Mouse (Mus musculus): Measurements from ENCODE around the gene Fndc3b. TPM values are rescaled to one million over a fixed set of nuclear protein-coding genes. Genes with fewer than 3 reads are reported as not detected.

The Fndc3b gene
- total and polyA plus RNA-seq, 2 experiments from 2014 or later = 16.4 to 57.1 TPM

DNA sequence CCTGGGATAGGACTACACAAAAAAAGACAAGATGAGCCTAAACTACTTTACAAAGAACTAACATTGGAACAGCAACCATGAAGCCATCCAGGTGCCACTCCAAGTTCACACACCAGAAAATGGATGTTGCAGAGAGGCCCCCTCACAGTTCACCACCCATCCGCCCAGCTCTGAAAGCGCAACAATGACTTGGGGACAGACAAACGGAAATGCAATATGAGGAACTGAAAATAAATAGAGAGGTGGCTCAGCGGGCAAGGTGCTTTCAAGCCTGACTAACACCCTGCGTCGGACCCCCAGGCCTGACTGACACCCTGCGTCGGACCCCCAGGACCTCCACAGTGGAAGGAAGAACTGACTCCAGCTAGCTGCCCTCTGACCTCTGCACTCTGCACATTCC is 131.9 kb downstream of the Fndc3b start:
- 86% methylated on average over 8 of the region's 8 CpGs for WGBS
- no peak overlapping the region for H3K4me2 ChIP-seq (ENCODE audit: low read depth, low read length)
- no peaks in the 10 kb centered on the region for H3K27me3 ChIP-seq (ENCODE audit: control insufficient read depth, insufficient read depth, low read length)
- peaks cover 24% of the 10 kb centered on the region for H3K4me1 ChIP-seq (ENCODE audit: control insufficient read depth, insufficient read depth)
- no peaks in the 10 kb centered on the region for H3K9me3 ChIP-seq (replicated peaks; ENCODE audit: control insufficient read depth, low read length)
- ATAC-seq (ENCODE audit: insufficient read depth, low read depth) (no peak), DNase-seq (ENCODE audit: low spot score) (no peak)
- no peak overlapping the region for H3K27ac ChIP-seq (ENCODE audit: low read depth)
- H3K4me3 ChIP-seq (ENCODE audit: low read depth, low read length) = no peak overlapping the region
- TF ChIP-seq EP300 (IDR thresholded peaks at IDR 0.05; ENCODE audit: low read depth) = no peak
- TF ChIP-seq CTCF (IDR thresholded peaks at IDR 0.05; ENCODE audit: low read depth) = no peak
- no peaks in the 10 kb centered on the region for H3K36me3 ChIP-seq (replicated peaks; ENCODE audit: control insufficient read depth, insufficient read depth, low read length)
- H3K9ac ChIP-seq (replicated peaks; ENCODE audit: low read depth, low read length) = no peak overlapping the region

DNA sequence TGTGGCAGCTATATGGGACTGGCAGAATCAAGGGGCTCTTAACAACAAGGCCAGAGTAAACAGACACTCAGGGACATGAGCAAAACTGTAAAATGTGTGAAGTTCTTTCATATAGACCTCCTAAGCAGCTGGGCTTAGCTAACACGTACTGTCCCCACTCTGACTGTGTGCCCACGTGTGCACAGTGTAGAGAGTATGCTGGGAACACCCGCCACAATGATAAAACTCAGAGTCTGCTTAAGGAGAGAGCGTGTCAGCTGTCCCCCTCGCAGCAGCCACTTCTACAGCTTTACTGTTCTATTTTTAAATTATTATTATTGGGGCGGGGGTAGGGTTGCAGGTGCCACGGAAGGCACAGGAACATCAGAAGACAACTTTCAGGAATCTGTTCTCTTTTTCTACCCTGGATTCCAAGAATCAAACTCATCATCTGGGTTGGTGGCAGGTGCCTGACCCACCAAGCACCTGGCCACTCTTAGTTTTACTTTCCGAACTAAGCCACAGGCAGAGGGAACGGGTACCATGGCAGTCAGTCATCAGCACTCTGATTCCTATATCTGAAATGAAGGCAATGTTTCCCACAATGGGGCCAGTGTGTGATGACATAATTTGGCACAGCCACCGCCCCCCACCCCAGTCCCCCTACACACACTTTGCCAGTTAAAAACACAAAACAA is 133.6 kb downstream of the Fndc3b start:
- ATAC-seq (ENCODE audit: insufficient read depth, low read depth) = peak; percentile 88
- Histone ChIP-seq H3K27ac (ENCODE audit: low read depth) (peak overlapping the region; percentile 8; the same call in 1 of the 2 replicates), H3K4me1 (ENCODE audit: control insufficient read depth, insufficient read depth) (peaks cover 23% of the 10 kb centered on the region)

GRCm38 (mm10) chr3:27574241-27574640 is 136.9 kb downstream of the Fndc3b start:
- TF ChIP-seq CTCF (IDR thresholded peaks at IDR 0.05; ENCODE audit: low read depth) = no peak
- no peak for TF ChIP-seq EP300 (IDR thresholded peaks at IDR 0.05; ENCODE audit: low read depth)
- no peaks in the 10 kb centered on the region for H3K27me3 ChIP-seq (ENCODE audit: control insufficient read depth, insufficient read depth, low read length)
- no peaks in the 10 kb centered on the region for H3K9me3 ChIP-seq (replicated peaks; ENCODE audit: control insufficient read depth, low read length)
- DNase-seq (ENCODE audit: low spot score) (no peak), ATAC-seq (ENCODE audit: insufficient read depth, low read depth) (no peak)
- peaks cover 19% of the 10 kb centered on the region for H3K4me1 ChIP-seq (ENCODE audit: control insufficient read depth, insufficient read depth)
- no peak overlapping the region for H3K4me2 ChIP-seq (ENCODE audit: low read depth, low read length)
- no peak overlapping the region for H3K27ac ChIP-seq (ENCODE audit: low read depth)
- H3K4me3 ChIP-seq (ENCODE audit: low read depth, low read length) = no peak overlapping the region
- WGBS = 89% methylated on average over 9 of the region's 9 CpGs
- H3K36me3 ChIP-seq (replicated peaks; ENCODE audit: control insufficient read depth, insufficient read depth, low read length) = no peaks in the 10 kb centered on the region
- no peak overlapping the region for H3K9ac ChIP-seq (replicated peaks; ENCODE audit: low read depth, low read length)

More for the DNA sequence above, 133.6 kb downstream of the Fndc3b start:
- Histone ChIP-seq H3K4me3 (ENCODE audit: low read depth, low read length) (no peak overlapping the region), H3K4me2 (ENCODE audit: low read depth, low read length) (no peak overlapping the region), H3K9me3 (replicated peaks; ENCODE audit: control insufficient read depth, low read length) (no peaks in the 10 kb centered on the region), H3K36me3 (replicated peaks; ENCODE audit: control insufficient read depth, insufficient read depth, low read length) (no peaks in the 10 kb centered on the region), H3K9ac (replicated peaks; ENCODE audit: low read depth, low read length) (no peak overlapping the region), H3K27me3 (ENCODE audit: control insufficient read depth, insufficient read depth, low read length) (no peaks in the 10 kb centered on the region)
- TF ChIP-seq CTCF (IDR thresholded peaks at IDR 0.05; ENCODE audit: low read depth) (no peak), EP300 (IDR thresholded peaks at IDR 0.05; ENCODE audit: low read depth) (no peak)
- 36% methylated on average over 10 of the region's 10 CpGs for WGBS
- DNase-seq (ENCODE audit: low spot score) = peak; percentile 30

GRCm38 (mm10) chr3:27573458-27573857 is 137.6 kb downstream of the Fndc3b start:
- no peaks in the 10 kb centered on the region for H3K9me3 ChIP-seq (replicated peaks; ENCODE audit: control insufficient read depth, low read length)
- no peak overlapping the region for H3K27ac ChIP-seq (ENCODE audit: low read depth)
- H3K4me3 ChIP-seq (ENCODE audit: low read depth, low read length) = no peak overlapping the region
- ATAC-seq (ENCODE audit: insufficient read depth, low read depth) = no peak
- no peak overlapping the region for H3K9ac ChIP-seq (replicated peaks; ENCODE audit: low read depth, low read length)
- no peak for DNase-seq (ENCODE audit: low spot score)
- peaks cover 19% of the 10 kb centered on the region for H3K4me1 ChIP-seq (ENCODE audit: control insufficient read depth, insufficient read depth)
- no peaks in the 10 kb centered on the region for H3K36me3 ChIP-seq (replicated peaks; ENCODE audit: control insufficient read depth, insufficient read depth, low read length)
- no peak overlapping the region for H3K4me2 ChIP-seq (ENCODE audit: low read depth, low read length)
- H3K27me3 ChIP-seq (ENCODE audit: control insufficient read depth, insufficient read depth, low read length) = no peaks in the 10 kb centered on the region
- TF ChIP-seq EP300 (IDR thresholded peaks at IDR 0.05; ENCODE audit: low read depth) (no peak), CTCF (IDR thresholded peaks at IDR 0.05; ENCODE audit: low read depth) (no peak)
- 71% methylated on average over 11 of the region's 11 CpGs for WGBS

- Histone ChIP-seq H3K4me1 (ENCODE audit: control insufficient read depth, insufficient read depth) (peaks cover 23% of the 10 kb centered on the region), H3K36me3 (replicated peaks; ENCODE audit: control insufficient read depth, insufficient read depth, low read length) (no peaks in the 10 kb centered on the region), H3K9ac (replicated peaks; ENCODE audit: low read depth, low read length) (no peak overlapping the region), H3K4me3 (ENCODE audit: low read depth, low read length) (no peak overlapping the region), H3K4me2 (ENCODE audit: low read depth, low read length) (no peak overlapping the region), H3K27ac (ENCODE audit: low read depth) (peak overlapping the region; percentile 30; the same call in 1 of the 2 replicates), H3K27me3 (ENCODE audit: control insufficient read depth, insufficient read depth, low read length) (no peaks in the 10 kb centered on the region), H3K9me3 (replicated peaks; ENCODE audit: control insufficient read depth, low read length) (no peaks in the 10 kb centered on the region)
- peak; percentile 45 for DNase-seq (ENCODE audit: low spot score)
- 52% methylated on average over 6 of the region's 6 CpGs for WGBS
- TF ChIP-seq EP300 (IDR thresholded peaks at IDR 0.05; ENCODE audit: low read depth) (no peak), CTCF (IDR thresholded peaks at IDR 0.05; ENCODE audit: low read depth) (peak; percentile 58)
- ATAC-seq (ENCODE audit: insufficient read depth, low read depth) = peak; percentile 60; the same call in 1 of the 2 replicates
Measured at GRCm38 (mm10) chr3:27572305-27572704, 138.8 kb downstream of the Fndc3b start.

- no peak for ATAC-seq (ENCODE audit: insufficient read depth, low read depth)
- H3K27me3 ChIP-seq (ENCODE audit: control insufficient read depth, insufficient read depth, low read length) = no peaks in the 10 kb centered on the region
- H3K36me3 ChIP-seq (replicated peaks; ENCODE audit: control insufficient read depth, insufficient read depth, low read length) = no peaks in the 10 kb centered on the region
- H3K4me1 ChIP-seq (ENCODE audit: control insufficient read depth, insufficient read depth) = peaks cover 11% of the 10 kb centered on the region; the same call in 1 of the 2 replicates
- H3K4me2 ChIP-seq (ENCODE audit: low read depth, low read length) = no peak overlapping the region
- no peak overlapping the region for H3K27ac ChIP-seq (ENCODE audit: low read depth)
- no peak overlapping the region for H3K9ac ChIP-seq (replicated peaks; ENCODE audit: low read depth, low read length)
- no peak overlapping the region for H3K4me3 ChIP-seq (ENCODE audit: low read depth, low read length)
- H3K9me3 ChIP-seq (replicated peaks; ENCODE audit: control insufficient read depth, low read length) = no peaks in the 10 kb centered on the region
- WGBS = 83% methylated on average over 4 of the region's 4 CpGs
- no peak for TF ChIP-seq CTCF (IDR thresholded peaks at IDR 0.05; ENCODE audit: low read depth)
- TF ChIP-seq EP300 (IDR thresholded peaks at IDR 0.05; ENCODE audit: low read depth) = no peak
- DNase-seq (ENCODE audit: low spot score) = no peak
Measured at GRCm38 (mm10) chr3:27565314-27565713, 145.8 kb downstream of the Fndc3b start.
